In the genomic region with DNA sequence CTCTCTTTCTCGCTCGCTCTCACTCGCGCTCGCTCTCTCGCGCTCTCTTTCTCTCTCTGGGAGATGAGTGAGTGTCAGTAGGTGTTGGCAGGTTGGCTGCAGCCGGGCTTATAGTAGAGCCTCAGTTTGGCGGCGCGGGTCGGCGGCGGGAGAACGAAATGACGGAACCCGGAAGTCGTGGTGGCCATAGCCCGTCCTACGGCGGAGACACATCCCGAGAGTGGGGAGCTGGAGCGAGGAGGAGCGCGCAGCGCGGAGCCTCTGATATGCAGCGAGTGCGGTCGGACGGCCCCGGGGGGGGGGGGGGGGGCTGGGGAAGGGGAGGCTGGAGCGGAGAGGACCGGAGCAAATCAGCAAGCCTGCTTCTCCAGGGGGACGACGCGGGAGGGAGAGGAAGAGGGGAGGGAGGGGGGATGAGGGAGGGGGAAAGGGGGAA, we compare ENCODE assay signal across 7 mouse cellular contexts. TPM values are rescaled to one million over a fixed set of nuclear protein-coding genes. Genes with fewer than 3 reads are reported as not detected.
A peak's percentile ranks its signal among the peaks of the same experiment; 100 is the strongest.
DNase-seq lines count a peak whose midpoint lies in the region; ATAC-seq lines count a peak whose summit lies in the region.

Gene Meis2 (minus strand): TSS at position 270 of the 436 bp plus-strand sequence.

- peak within 1 kb of the TSS; percentile 68 for H3K4me2 ChIP-seq in intestine, embryonic 14.5 days (ENCODE audit: low read length)

- WGBS in intestine, embryonic 14.5 days = 1% methylated on average over 33 of the region's 37 CpGs

- H3K36me3 ChIP-seq in intestine, embryonic 14.5 days (ENCODE audit: control insufficient read depth, insufficient read depth, low read length) = no peaks in the 10 kb centered on the region; the same call in 1 of the 2 replicates
- H3K36me3 ChIP-seq in megakaryocyte, embryonic 14.5 days (replicated peaks; ENCODE audit: low read length) = no peaks in the 10 kb centered on the region

- DNase-seq in Muller cell, postnatal 12 days (ENCODE audit: inconsistent ontology term) = peak; percentile 91
- DNase-seq in gastrocnemius, postnatal 14 days = peak; percentile 72
- DNase-seq in intestine, embryonic 14.5 days (ENCODE audit: low spot score) = peak; percentile 88
- peak; percentile 82 for DNase-seq in left cerebral cortex, postnatal 14 days (ENCODE audit: low spot score in 2 of 2)
- DNase-seq in right cerebral cortex, postnatal 25 days = peak; percentile 79

- intact Hi-C loops in gastrocnemius, postnatal 14 days (cut with DNase I; ENCODE audit: low total_unique reads) = loop anchor here (10.0 kb wide), 1 partner anchor 211 kb away; no protein-coding TSS in a partner anchor
- intact Hi-C loops in left cerebral cortex, postnatal 14 days (cut with DNase I) = no loop called here

- H3K27me3 ChIP-seq in intestine, embryonic 14.5 days (replicated peaks; ENCODE audit: control insufficient read depth, insufficient read depth, low read length) = 0 out of 2 replicates have a peak, but pooled peaks cover 11% of the 10 kb centered on the region
- H3K27me3 ChIP-seq in megakaryocyte, embryonic 14.5 days (replicated peaks) = peaks cover 89% of the 10 kb centered on the region

- H3K9ac ChIP-seq in intestine, embryonic 14.5 days (ENCODE audit: low read length) = peak within 1 kb of the TSS; percentile 99

- peak; percentile 51 for ATAC-seq in common myeloid progenitor, adult 5-6 weeks (replicated peaks; ENCODE audit: low read depth, poor library complexity, severe bottlenecking)
- ATAC-seq in intestine, embryonic 14.5 days (replicated peaks; ENCODE audit: low FRiP score, low TSS enrichment, low read depth) = peak; percentile 72

- H3K4me3 ChIP-seq in intestine, embryonic 14.5 days (ENCODE audit: low read depth, low read length) = peak within 1 kb of the TSS; percentile 78
- H3K4me3 ChIP-seq in megakaryocyte, embryonic 14.5 days (replicated peaks) = peak within 1 kb of the TSS; percentile 90

- no peaks in the 10 kb centered on the region for H3K4me1 ChIP-seq in intestine, embryonic 14.5 days (replicated peaks; ENCODE audit: control insufficient read depth, insufficient read depth, low read length)
- peaks cover 55% of the 10 kb centered on the region for H3K4me1 ChIP-seq in megakaryocyte, embryonic 14.5 days

- H3K27ac ChIP-seq in intestine, embryonic 14.5 days (ENCODE audit: low read depth) = peak within 1 kb of the TSS; percentile 98

- H3K9me3 ChIP-seq in intestine, embryonic 14.5 days (ENCODE audit: control insufficient read depth, low read length) = no peaks in the 10 kb centered on the region
- H3K9me3 ChIP-seq in megakaryocyte, embryonic 14.5 days = no peaks in the 10 kb centered on the region

RNA-seq across cellular contexts. Expression of gene Meis2, which starts in this region (rescaled TPM):
- total RNA-seq in common myeloid progenitor, adult 5-6 weeks (2017) = not detected in 2 replicates
- 1 to 10 TPM; 2.6 to 3.2 TPM for total RNA-seq in gastrocnemius, postnatal 14 days (2021)
- polyA plus RNA-seq in intestine, embryonic 14.5 days (2014; fragmentation: Nextera tagmentation; extraction: Ambion mirVana) = 67.3 and 73.2 TPM in 2 replicates
- total RNA-seq in left cerebral cortex, postnatal 14 days (2021) = 10 to 100 TPM; 80.8 to 89.3 TPM
- not detected in 2 replicates for polyA plus RNA-seq in megakaryocyte, embryonic 14.5 days (2012; ENCODE audit: insufficient read depth, low replicate concordance)

Comparison
In these comparisons a context has a peak if more than half of its experiments do, and no peak if none do; other contexts are left out.
1. Peak in every context shown above with its lines: DNase-seq, ATAC-seq, H3K4me3 ChIP-seq and H3K27ac ChIP-seq.
2. RNA of gene Meis2 (total RNA-seq): 80.8 to 89.3 TPM in left cerebral cortex, postnatal 14 days; 2.6 to 3.2 TPM in gastrocnemius, postnatal 14 days and not detected in common myeloid progenitor, adult 5-6 weeks; every median in the first group is over 10 times any median in the second.
3. RNA of gene Meis2 (polyA plus RNA-seq): 67.3 to 73.2 TPM in intestine, embryonic 14.5 days; not detected in megakaryocyte, embryonic 14.5 days; every median in the first group is over 10 times any median in the second.
4. Peak in ATAC-seq in common myeloid progenitor, adult 5-6 weeks; RNA of the gene not detected or under 1 TPM.